Mouse (Mus musculus): Measurements from ENCODE around the gene Rhbdf1. TPM values are rescaled to one million over a fixed set of nuclear protein-coding genes. Genes with fewer than 3 reads are reported as not detected.

Gene Rhbdf1
- polyA plus RNA-seq (2015; fragmentation: Nextera tagmentation; extraction: Ambion mirVana), result 38.0 and 45.8 TPM in 2 replicates

DNA sequence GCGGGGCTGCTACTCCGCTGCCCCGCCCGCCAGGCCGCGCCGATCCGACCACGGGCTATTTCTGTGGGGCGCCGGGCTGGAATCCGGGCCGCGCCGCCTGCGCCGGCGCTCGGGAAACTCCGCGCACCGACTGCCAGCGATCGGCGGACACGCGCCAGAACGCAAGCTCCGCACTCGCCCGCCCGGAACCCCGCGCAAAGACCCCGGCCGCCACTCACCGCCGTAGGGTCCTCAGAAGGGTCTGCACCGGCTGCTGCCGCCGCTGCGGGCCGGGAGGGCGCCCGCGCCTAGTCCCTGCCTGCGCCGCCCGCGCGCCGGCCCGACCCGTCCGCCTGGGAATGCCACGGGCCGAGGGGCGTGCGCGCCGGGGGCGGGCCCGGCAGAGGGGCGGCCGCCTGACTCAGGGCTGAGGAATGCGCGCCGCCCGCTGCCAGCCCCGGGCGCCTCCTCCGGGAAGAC, at the start of gene Rhbdf1:
Gene Rhbdf1, minus strand, starts transcription at position 350 of the 459 bp plus-strand sequence.

GRCm38 (mm10) chr11:32267188-32267884, 45.2 kb upstream of the Rhbdf1 start, which contains the start of gene Nprl3:
Gene Nprl3 (minus strand): TSS chr11:32267707.

DNA sequence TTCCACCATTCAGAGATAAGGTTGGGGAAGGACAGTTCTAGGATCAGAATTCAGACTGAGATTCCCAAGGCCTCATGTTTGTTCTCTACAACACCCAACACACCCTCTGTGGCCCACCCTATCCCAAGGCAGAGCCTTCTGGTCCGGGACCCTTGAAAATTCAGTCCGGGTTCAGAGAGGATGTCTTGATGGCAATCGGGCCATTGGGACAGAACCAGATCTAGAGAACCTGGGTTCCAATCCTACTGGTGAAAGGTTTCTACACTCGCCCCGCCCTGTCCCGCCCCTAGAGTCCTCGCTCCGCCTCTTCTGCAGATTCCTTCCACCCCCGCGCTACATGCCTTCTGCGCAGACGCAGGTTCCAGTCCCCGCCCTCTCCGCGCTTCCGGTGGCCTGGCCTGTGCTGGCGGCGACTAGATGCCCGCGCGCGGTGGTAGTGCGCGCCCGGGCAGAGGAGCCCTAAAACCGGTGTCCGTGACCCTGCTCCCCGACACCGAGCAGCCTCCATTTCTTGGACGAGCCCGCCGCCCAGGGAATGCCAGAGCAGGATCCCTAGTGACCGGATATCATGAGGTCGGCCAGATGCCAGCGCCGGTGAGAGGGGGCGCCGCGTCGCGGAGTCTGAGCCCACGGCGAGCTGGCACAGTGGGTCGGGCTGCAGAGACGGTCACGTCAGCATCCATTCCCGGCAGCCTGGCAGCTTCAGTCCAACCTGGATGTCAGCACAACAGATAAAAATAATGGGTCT, 4.2 kb upstream of the Rhbdf1 start, which contains the start of gene Mpg:
Gene Mpg, plus strand, starts transcription at position 382 of the 748 bp plus-strand sequence.

DNA sequence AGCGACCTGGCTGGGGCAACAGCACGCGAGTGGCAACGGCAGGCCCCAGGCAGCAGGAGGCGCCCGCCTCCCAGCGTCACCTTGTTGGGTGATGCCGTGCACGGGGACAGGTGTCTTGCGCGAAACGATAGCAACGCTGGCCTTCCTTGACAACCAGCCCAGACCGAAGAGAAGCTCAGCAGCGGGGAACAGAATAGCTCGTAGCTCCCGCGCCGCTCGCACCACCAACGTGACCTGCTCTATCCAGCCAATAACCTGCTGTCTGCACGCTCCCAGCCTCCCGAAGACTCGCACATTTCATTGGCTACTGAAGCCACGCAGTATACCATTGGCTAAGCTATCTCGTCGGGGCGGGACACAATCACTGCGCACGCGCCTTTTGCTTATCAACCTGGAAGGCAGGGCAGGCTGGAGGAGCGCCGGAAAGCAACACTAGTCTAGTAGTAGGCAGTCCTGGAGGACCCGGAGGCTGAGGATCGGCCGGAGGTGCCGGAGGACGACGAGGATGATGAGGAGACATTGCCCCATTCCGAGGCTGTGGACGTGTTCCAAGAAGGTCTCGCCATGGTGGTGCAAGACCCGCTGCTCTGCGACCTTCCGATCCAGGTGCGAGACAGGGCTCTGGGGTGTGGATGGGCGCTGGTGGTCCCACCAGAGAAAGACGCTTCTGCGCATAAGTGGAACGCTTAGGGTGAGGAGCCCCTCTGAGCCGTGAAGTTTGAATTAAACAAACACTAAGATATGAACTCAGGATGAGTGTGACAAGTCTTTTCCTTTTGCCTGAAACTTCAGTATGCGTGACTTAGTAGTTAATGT, 16.8 kb downstream of the Rhbdf1 start, which contains the start of gene Snrnp25:
Gene Snrnp25, plus strand, starts transcription at position 358 of the 816 bp plus-strand sequence.

DNA sequence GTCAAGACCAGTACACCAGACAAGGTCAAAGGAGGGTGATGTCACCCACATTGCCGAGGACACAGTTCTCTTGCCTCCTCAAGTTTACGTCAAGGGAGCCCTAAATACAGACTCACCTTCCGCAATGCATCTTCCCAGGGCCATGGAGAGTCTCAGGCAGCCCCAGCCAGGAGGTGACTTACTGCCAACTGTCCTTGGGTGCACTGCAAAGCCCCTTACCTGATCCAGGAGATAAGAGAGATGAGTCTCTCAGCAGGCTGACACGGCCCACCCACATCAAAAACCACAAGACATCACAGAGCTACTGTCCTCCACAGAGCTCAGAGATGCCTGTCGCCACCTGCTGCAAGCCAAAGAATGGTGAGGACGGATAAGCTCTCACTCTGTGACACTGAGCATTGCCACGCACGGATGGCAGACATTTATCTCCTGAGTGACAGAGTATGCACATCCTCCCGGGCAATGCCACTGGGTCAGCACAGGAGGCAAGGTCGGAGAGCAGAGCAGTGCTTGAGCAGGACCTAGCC, 22.0 kb downstream of the Rhbdf1 start, which contains the start of gene Il9r:
Gene Il9r, minus strand, starts transcription at position 205 of the 527 bp plus-strand sequence.

Other genes with a start within 250 kb of the Rhbdf1 start
- 31.5 and 58.5 TPM in 2 replicates for gene Nsg2, start 221.8 kb downstream of the Rhbdf1 start, polyA plus RNA-seq (2015; fragmentation: Nextera tagmentation; extraction: Ambion mirVana)
- gene Il9r, start 22.0 kb downstream of the Rhbdf1 start, polyA plus RNA-seq (2015; fragmentation: Nextera tagmentation; extraction: Ambion mirVana), result 0.25 and 0.32 TPM in 2 replicates
- 54.3 and 85.1 TPM in 2 replicates for gene Snrnp25, start 16.9 kb downstream of the Rhbdf1 start, polyA plus RNA-seq (2015; fragmentation: Nextera tagmentation; extraction: Ambion mirVana)
- 31.8 and 38.2 TPM in 2 replicates for gene Mpg, start 4.2 kb upstream of the Rhbdf1 start, polyA plus RNA-seq (2015; fragmentation: Nextera tagmentation; extraction: Ambion mirVana)
- 26.1 and 45.7 TPM in 2 replicates for gene Nprl3, start 45.4 kb upstream of the Rhbdf1 start, polyA plus RNA-seq (2015; fragmentation: Nextera tagmentation; extraction: Ambion mirVana)
- 0.76 and 2.2 TPM in 2 replicates for gene Hba-x, start 54.1 kb upstream of the Rhbdf1 start, polyA plus RNA-seq (2015; fragmentation: Nextera tagmentation; extraction: Ambion mirVana)
- gene Hba-a1, start 61.2 kb upstream of the Rhbdf1 start, polyA plus RNA-seq (2015; fragmentation: Nextera tagmentation; extraction: Ambion mirVana), result 5,004 and 6,789 TPM in 2 replicates
- 6.0 and 6.7 TPM in 2 replicates for gene Hbq1b, start 64.7 kb upstream of the Rhbdf1 start, polyA plus RNA-seq (2015; fragmentation: Nextera tagmentation; extraction: Ambion mirVana)
- 12,058 and 16,203 TPM in 2 replicates for gene Hba-a2, start 74.2 kb upstream of the Rhbdf1 start, polyA plus RNA-seq (2015; fragmentation: Nextera tagmentation; extraction: Ambion mirVana)
- 0.72 and 0.87 TPM in 2 replicates for gene Hbq1a, start 77.8 kb upstream of the Rhbdf1 start, polyA plus RNA-seq (2015; fragmentation: Nextera tagmentation; extraction: Ambion mirVana)
- 5.6 and 8.0 TPM in 2 replicates for gene Sh3pxd2b, start 125.5 kb upstream of the Rhbdf1 start, polyA plus RNA-seq (2015; fragmentation: Nextera tagmentation; extraction: Ambion mirVana)
- 20.8 and 26.3 TPM in 2 replicates for gene Ubtd2, start 233.1 kb upstream of the Rhbdf1 start, polyA plus RNA-seq (2015; fragmentation: Nextera tagmentation; extraction: Ambion mirVana)

All from adrenal gland, postnatal 0 days (tissue).